Mouse (Mus musculus) forebrain, embryonic 15.5 days (tissue): ENCODE results near the gene Trpm5. TPM values are rescaled to one million over a fixed set of nuclear protein-coding genes. Genes with fewer than 3 reads are reported as not detected.

Source experiments
- ATAC-seq: fragments of 200-750 bp; cut with Nextera tagmentation; replicated peaks from 2 replicates; pipeline ENCODE4 v1.8.0; 2017; ENCODE audit warnings: mild to moderate bottlenecking, moderate TSS enrichment, moderate library complexity
- H3K27ac ChIP-seq: fragments of 300-500 bp; sonication (generic); replicated peaks from 2 replicates; pipeline ENCODE4 v1.5.1; 2015; ENCODE audit warnings: mild to moderate bottlenecking, inconsistent platforms
- H3K27me3 ChIP-seq: fragments of 300-500 bp; sonication (generic); 2 replicates; pipeline ENCODE4 v1.6.1; 2015; ENCODE audit warnings: inconsistent platforms
- H3K36me3 ChIP-seq: fragments of 300-500 bp; sonication (generic); 2 replicates; pipeline ENCODE4 v1.6.1; 2015; ENCODE audit warnings: mild to moderate bottlenecking, inconsistent platforms
- H3K4me1 ChIP-seq: fragments of 300-500 bp; sonication (generic); 2 replicates; pipeline ENCODE4 v1.6.1; 2015; ENCODE audit warnings: inconsistent platforms
- H3K4me2 ChIP-seq: fragments of 300-500 bp; sonication (generic); replicated peaks from 2 replicates; pipeline ENCODE4 v1.6.1; 2015; ENCODE audit warnings: mild to moderate bottlenecking, inconsistent platforms
- H3K4me3 ChIP-seq: fragments of 300-500 bp; sonication (generic); 2 replicates; pipeline ENCODE4 v1.5.1; 2015; ENCODE audit warnings: mild to moderate bottlenecking, inconsistent platforms
- H3K9ac ChIP-seq: fragments of 300-500 bp; sonication (generic); replicated peaks from 2 replicates; pipeline ENCODE4 v1.6.1; 2015; ENCODE audit warnings: mild to moderate bottlenecking, inconsistent platforms
- H3K9me3 ChIP-seq: fragments of 300-500 bp; sonication (generic); 2 replicates; pipeline ENCODE4 v1.6.1; 2016; ENCODE audit warnings: inconsistent platforms
- WGBS: fragments of 180-500 bp; shearing (Covaris S2); methylation state at CpG from one replicate; pipeline ENCODE4 v1.1.7; 2015; ENCODE audit warnings: mixed read lengths; 5-methylcytosine and 5-hydroxymethylcytosine counted together
- polyA plus RNA-seq: library from polyadenylated mRNA; unstranded; fragments of >200 nt; fragmentation: Nextera tagmentation; extraction: Ambion mirVana; gene quantifications from 2 replicates; pipeline ENCODE4 v1.2.1, GENCODE M21; 2015

The Trpm5 gene
- polyA plus RNA-seq, 1 experiment from 2014 or later, result 1.3 TPM

- ATAC-seq, result no peak
- WGBS, result 85% methylated on average over 1 of the region's 1 CpGs
- Histone ChIP-seq H3K27ac (no peak overlapping the region), H3K27me3 (no peaks in the 10 kb centered on the region), H3K9ac (no peak overlapping the region), H3K4me2 (no peak overlapping the region), H3K9me3 (no peaks in the 10 kb centered on the region), H3K4me3 (no peak overlapping the region), H3K36me3 (0 out of 2 replicates have a peak, but pooled peaks cover 7% of the 10 kb centered on the region), H3K4me1 (no peaks in the 10 kb centered on the region)
Measured at GRCm38 (mm10) chr7:143031816-143032215, 62.6 kb downstream of the Trpm5 start.

GRCm38 (mm10) chr7:143027196-143027595, 67.2 kb downstream of the Trpm5 start:
- Histone ChIP-seq H3K4me3 (no peak overlapping the region), H3K9me3 (no peaks in the 10 kb centered on the region), H3K27me3 (no peaks in the 10 kb centered on the region), H3K4me1 (no peaks in the 10 kb centered on the region), H3K9ac (no peak overlapping the region), H3K4me2 (no peak overlapping the region), H3K36me3 (no peaks in the 10 kb centered on the region), H3K27ac (no peak overlapping the region)
- WGBS, result 72% methylated on average over 4 of the region's 4 CpGs
- ATAC-seq, result no peak

- no peak overlapping the region for H3K4me2 ChIP-seq
- 87% methylated on average over 3 of the region's 3 CpGs for WGBS
- no peaks in the 10 kb centered on the region for H3K36me3 ChIP-seq
- H3K4me1 ChIP-seq, result no peaks in the 10 kb centered on the region
- no peak overlapping the region for H3K27ac ChIP-seq
- H3K9me3 ChIP-seq, result no peaks in the 10 kb centered on the region
- no peak for ATAC-seq
- H3K9ac ChIP-seq, result no peak overlapping the region
- H3K27me3 ChIP-seq, result no peaks in the 10 kb centered on the region
- no peak overlapping the region for H3K4me3 ChIP-seq
Measured at GRCm38 (mm10) chr7:143025496-143025895, 68.9 kb downstream of the Trpm5 start.

DNA sequence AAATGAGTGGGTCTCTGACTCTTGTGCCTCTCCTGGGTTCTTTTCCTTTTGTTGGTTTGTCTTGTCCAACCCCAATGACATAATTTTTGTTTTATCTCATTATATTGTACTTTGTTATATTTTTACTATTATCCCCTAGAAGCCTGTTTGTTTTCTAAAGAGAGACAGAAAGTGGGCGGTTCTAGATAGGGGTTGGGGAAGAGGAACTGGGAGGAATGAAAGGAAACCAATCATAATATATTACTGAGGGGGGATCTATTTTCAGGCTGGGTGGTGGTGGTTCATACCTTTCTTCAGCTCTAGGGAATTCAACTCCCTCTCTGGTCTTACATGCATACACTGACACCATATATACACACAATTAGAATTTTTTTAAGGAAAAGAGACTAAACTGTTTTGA, 70.1 kb downstream of the Trpm5 start:
- Histone ChIP-seq H3K9me3 (no peaks in the 10 kb centered on the region), H3K27me3 (no peaks in the 10 kb centered on the region), H3K4me2 (no peak overlapping the region), H3K4me1 (no peaks in the 10 kb centered on the region), H3K9ac (no peak overlapping the region), H3K4me3 (no peak overlapping the region), H3K27ac (no peak overlapping the region), H3K36me3 (no peaks in the 10 kb centered on the region)
- WGBS, result 94% methylated on average over 1 of the region's 1 CpGs
- ATAC-seq, result no peak

DNA sequence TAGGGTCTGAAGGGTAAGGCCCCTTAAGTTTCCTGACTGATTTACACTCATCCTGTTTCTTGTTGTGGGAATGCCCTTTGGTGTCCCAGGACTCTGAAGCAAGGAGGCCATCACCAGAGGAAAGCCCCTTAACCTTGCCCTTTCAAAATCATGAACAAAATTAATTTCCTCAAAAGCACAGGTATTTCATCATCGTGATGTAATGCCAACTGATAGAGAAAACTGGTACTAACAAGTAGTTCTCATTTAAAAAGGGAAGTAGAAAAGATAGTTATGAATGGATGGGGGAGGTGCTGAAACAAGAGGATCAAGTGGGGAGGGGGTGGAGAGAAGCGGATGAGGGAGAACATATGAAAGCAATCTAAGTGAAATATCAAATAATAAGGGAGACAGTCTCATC, 70.9 kb downstream of the Trpm5 start:
- Histone ChIP-seq H3K27ac (no peak overlapping the region), H3K27me3 (no peaks in the 10 kb centered on the region), H3K9me3 (no peaks in the 10 kb centered on the region), H3K9ac (no peak overlapping the region), H3K4me2 (no peak overlapping the region), H3K4me1 (no peaks in the 10 kb centered on the region), H3K4me3 (no peak overlapping the region), H3K36me3 (no peaks in the 10 kb centered on the region)
- 95% methylated on average over 2 of the region's 2 CpGs for WGBS
- no peak for ATAC-seq

DNA sequence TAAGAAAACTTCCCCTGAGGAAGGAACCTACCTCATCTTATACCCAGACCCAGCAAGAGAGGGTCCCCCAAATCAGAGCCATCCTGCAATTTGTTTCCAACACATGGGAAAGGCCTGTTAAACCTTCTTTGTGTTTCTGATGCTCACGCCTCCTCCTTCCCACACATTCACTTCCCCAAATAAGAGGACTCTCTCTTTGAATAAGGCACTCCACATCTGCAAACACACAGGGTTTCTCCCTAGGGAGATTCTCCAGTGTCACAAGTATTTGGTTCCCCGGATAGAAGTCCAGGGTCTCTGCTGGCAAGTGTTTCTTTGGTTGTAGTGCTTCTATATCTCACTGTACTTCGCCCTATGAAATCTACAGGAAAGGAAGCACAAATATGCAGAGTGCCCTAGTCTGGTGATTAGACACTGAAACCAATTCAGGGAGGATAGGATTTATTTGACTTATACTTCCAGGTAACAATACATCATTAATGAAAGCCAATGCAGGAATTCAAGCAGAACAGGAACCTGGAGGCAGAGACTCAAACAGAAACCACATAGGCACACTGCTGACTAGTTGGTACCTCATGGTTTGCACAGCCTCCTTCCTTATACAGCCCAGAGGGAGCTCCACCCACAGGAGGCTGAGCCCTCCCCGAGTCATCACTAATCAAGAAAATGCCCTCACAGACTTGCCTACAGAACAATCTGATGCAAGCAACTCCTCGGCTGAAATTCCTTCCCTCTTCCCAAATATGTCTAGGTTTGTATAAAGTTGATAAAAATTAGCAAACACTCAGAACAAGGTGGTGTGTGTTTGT, 72.9 kb downstream of the Trpm5 start:
- Histone ChIP-seq H3K27me3 (no peaks in the 10 kb centered on the region), H3K36me3 (no peaks in the 10 kb centered on the region), H3K4me2 (no peak overlapping the region), H3K4me1 (no peaks in the 10 kb centered on the region), H3K9me3 (no peaks in the 10 kb centered on the region), H3K27ac (no peak overlapping the region), H3K4me3 (no peak overlapping the region), H3K9ac (no peak overlapping the region)
- WGBS, result 72% methylated on average over 5 of the region's 5 CpGs
- no peak for ATAC-seq

- Histone ChIP-seq H3K27ac (no peak overlapping the region), H3K4me2 (no peak overlapping the region), H3K9ac (no peak overlapping the region), H3K4me1 (peaks cover 7% of the 10 kb centered on the region), H3K4me3 (no peak overlapping the region), H3K9me3 (no peaks in the 10 kb centered on the region), H3K27me3 (no peaks in the 10 kb centered on the region), H3K36me3 (no peaks in the 10 kb centered on the region)
- WGBS, result 81% methylated on average over 3 of the region's 3 CpGs
- no peak for ATAC-seq
Measured at GRCm38 (mm10) chr7:143020764-143021163, 73.7 kb downstream of the Trpm5 start.

- ATAC-seq, result no peak
- H3K4me1 ChIP-seq, result peaks cover 13% of the 10 kb centered on the region
- no peak overlapping the region for H3K27ac ChIP-seq
- no peaks in the 10 kb centered on the region for H3K9me3 ChIP-seq
- H3K9ac ChIP-seq, result no peak overlapping the region
- no peaks in the 10 kb centered on the region for H3K27me3 ChIP-seq
- no peaks in the 10 kb centered on the region for H3K36me3 ChIP-seq
- no peak overlapping the region for H3K4me2 ChIP-seq
- H3K4me3 ChIP-seq, result no peak overlapping the region
Measured at GRCm38 (mm10) chr7:143020040-143020439, 74.4 kb downstream of the Trpm5 start.

Other genes with a start within 250 kb of the Trpm5 start
- 4.2 and 4.9 TPM in 2 replicates for gene Th, start 163.5 kb downstream of the Trpm5 start, polyA plus RNA-seq
- gene Ascl2, start 125.4 kb downstream of the Trpm5 start, polyA plus RNA-seq, result 0.27 and 0.46 TPM in 2 replicates
- 0.33 and 0.64 TPM in 2 replicates for gene Tspan32, start 89.6 kb downstream of the Trpm5 start, polyA plus RNA-seq
- gene Cd81, start 41.9 kb downstream of the Trpm5 start, polyA plus RNA-seq, result 286 and 294 TPM in 2 replicates
- 103 and 106 TPM in 2 replicates for gene Tssc4, start 25.4 kb downstream of the Trpm5 start, polyA plus RNA-seq
- 0.81 and 1.4 TPM in 2 replicates for gene Kcnq1, start 11.7 kb upstream of the Trpm5 start, polyA plus RNA-seq